Mouse (Mus musculus): ENCODE measurements around the gene Fgf9. TPM values are rescaled to one million over a fixed set of nuclear protein-coding genes. Genes with fewer than 3 reads are reported as not detected.

The Fgf9 gene
- polyA plus RNA-seq, 1 experiment from 2014 or later = 13.3 TPM

DNA sequence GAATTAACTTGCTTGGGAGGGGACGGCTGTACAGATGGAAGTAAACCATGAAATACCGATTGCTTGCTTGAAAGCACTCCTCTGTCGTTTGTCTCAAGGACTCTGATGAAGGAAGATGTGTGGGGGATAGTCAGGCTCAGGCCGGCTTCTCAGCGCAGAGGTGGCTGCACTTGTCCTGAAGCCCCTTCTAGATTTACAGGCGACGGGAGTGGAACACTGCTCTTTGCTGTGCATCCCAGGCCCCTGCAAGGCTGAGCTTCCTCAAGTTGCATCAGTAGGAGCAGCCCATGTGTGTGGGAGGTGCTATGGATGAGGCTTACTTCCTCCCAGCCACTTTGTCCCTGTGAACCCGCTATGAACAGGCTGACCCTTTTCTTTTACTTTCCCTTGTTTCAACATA, 33.9 kb downstream of the Fgf9 start:
- no peak for ATAC-seq (ENCODE audit: insufficient number of reproducible peaks, insufficient read depth, low FRiP score, low read depth)
- H3K9ac ChIP-seq (replicated peaks; ENCODE audit: low read depth, low read length) = no peak overlapping the region
- no peak overlapping the region for H3K4me3 ChIP-seq (ENCODE audit: low read depth, low read length)
- H3K36me3 ChIP-seq (ENCODE audit: control insufficient read depth, insufficient read depth, low read length) = no peaks in the 10 kb centered on the region
- no peak overlapping the region for H3K4me2 ChIP-seq (replicated peaks; ENCODE audit: low read depth, low read length)
- no peaks in the 10 kb centered on the region for H3K9me3 ChIP-seq (ENCODE audit: control insufficient read depth, low read depth, low read length)
- no peaks in the 10 kb centered on the region for H3K27me3 ChIP-seq (ENCODE audit: control insufficient read depth, insufficient read depth, low read length)
- 57% methylated on average over 8 of the region's 8 CpGs for WGBS
- H3K4me1 ChIP-seq (ENCODE audit: control insufficient read depth, insufficient read depth, low read length) = no peaks in the 10 kb centered on the region
- no peak overlapping the region for H3K27ac ChIP-seq (ENCODE audit: low read length)

DNA sequence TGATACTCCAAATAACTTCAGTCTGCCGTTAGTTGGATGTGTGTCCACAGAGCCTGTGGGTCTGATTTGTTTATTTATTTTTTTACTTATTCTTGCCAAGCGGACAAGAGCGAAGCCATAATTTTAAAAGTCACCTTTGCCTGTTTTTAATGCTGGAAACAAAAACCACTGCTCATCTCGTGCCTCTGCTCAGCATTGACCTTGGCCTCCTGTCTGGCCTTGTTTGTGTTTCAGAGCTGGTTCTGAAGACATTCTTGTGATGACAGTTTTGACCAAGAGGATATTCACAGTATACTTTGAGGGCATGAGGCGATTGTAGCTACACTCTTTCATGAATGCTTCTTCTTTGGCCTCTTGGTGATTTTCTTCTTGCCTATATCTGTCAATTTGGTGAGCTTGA, 35.2 kb downstream of the Fgf9 start:
- no peak for ATAC-seq (ENCODE audit: insufficient number of reproducible peaks, insufficient read depth, low FRiP score, low read depth)
- no peaks in the 10 kb centered on the region for H3K27me3 ChIP-seq (ENCODE audit: control insufficient read depth, insufficient read depth, low read length)
- H3K9me3 ChIP-seq (ENCODE audit: control insufficient read depth, low read depth, low read length) = no peaks in the 10 kb centered on the region
- H3K4me2 ChIP-seq (replicated peaks; ENCODE audit: low read depth, low read length) = no peak overlapping the region
- no peak overlapping the region for H3K9ac ChIP-seq (replicated peaks; ENCODE audit: low read depth, low read length)
- H3K36me3 ChIP-seq (ENCODE audit: control insufficient read depth, insufficient read depth, low read length) = no peaks in the 10 kb centered on the region
- H3K4me3 ChIP-seq (ENCODE audit: low read depth, low read length) = no peak overlapping the region
- H3K27ac ChIP-seq (ENCODE audit: low read length) = no peak overlapping the region
- 70% methylated on average over 5 of the region's 5 CpGs for WGBS
- H3K4me1 ChIP-seq (ENCODE audit: control insufficient read depth, insufficient read depth, low read length) = no peaks in the 10 kb centered on the region

DNA sequence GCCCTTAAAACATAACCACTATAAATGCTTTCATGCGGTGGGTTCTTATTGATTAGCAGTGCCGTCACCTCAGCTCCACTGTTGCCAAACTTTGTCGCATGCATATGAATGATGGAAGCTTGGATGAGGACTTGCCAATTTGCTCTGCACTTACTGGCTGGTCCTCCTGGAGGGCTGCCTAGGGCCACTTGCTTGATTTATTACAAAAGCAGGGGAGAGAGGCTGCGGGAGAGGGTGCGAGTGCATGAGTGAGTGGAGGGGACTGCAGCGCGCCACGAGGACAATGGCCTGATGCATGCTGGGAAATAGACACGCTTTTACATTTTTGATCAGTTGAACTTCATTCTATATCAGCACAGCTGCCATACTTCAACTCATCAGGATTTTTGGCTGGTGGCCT, 39.3 kb downstream of the Fgf9 start:
- no peaks in the 10 kb centered on the region for H3K36me3 ChIP-seq (ENCODE audit: control insufficient read depth, insufficient read depth, low read length)
- ATAC-seq (ENCODE audit: insufficient number of reproducible peaks, insufficient read depth, low FRiP score, low read depth) = no peak
- H3K4me2 ChIP-seq (replicated peaks; ENCODE audit: low read depth, low read length) = no peak overlapping the region
- H3K4me1 ChIP-seq (ENCODE audit: control insufficient read depth, insufficient read depth, low read length) = no peaks in the 10 kb centered on the region
- no peak overlapping the region for H3K27ac ChIP-seq (ENCODE audit: low read length)
- no peaks in the 10 kb centered on the region for H3K9me3 ChIP-seq (ENCODE audit: control insufficient read depth, low read depth, low read length)
- WGBS = 85% methylated on average over 9 of the region's 9 CpGs
- no peak overlapping the region for H3K4me3 ChIP-seq (ENCODE audit: low read depth, low read length)
- H3K9ac ChIP-seq (replicated peaks; ENCODE audit: low read depth, low read length) = no peak overlapping the region
- no peaks in the 10 kb centered on the region for H3K27me3 ChIP-seq (ENCODE audit: control insufficient read depth, insufficient read depth, low read length)

DNA sequence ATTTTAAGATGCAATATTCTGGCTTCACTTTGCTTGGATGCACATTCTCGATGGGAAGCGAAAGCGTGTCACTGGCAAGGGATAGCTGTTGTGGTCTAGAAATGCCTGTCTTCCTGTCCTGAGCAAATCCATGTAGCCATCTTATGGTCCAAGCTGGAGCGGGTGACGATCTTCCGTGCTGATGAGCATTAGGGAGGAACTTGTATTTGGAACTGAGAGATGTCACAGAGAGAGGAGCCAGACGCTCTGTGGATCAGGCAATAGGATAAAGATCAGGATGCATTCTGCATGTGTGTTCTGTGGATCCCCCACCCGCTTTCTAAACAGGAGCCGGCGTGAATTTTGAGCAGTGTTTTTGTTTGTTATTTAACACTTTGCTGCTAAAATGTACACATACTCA, 41.2 kb downstream of the Fgf9 start:
- no peak overlapping the region for H3K4me2 ChIP-seq (replicated peaks; ENCODE audit: low read depth, low read length)
- H3K9ac ChIP-seq (replicated peaks; ENCODE audit: low read depth, low read length) = no peak overlapping the region
- no peak for ATAC-seq (ENCODE audit: insufficient number of reproducible peaks, insufficient read depth, low FRiP score, low read depth)
- H3K9me3 ChIP-seq (ENCODE audit: control insufficient read depth, low read depth, low read length) = no peaks in the 10 kb centered on the region
- H3K4me3 ChIP-seq (ENCODE audit: low read depth, low read length) = no peak overlapping the region
- H3K27me3 ChIP-seq (ENCODE audit: control insufficient read depth, insufficient read depth, low read length) = no peaks in the 10 kb centered on the region
- H3K27ac ChIP-seq (ENCODE audit: low read length) = no peak overlapping the region
- 88% methylated on average over 10 of the region's 10 CpGs for WGBS
- no peaks in the 10 kb centered on the region for H3K36me3 ChIP-seq (ENCODE audit: control insufficient read depth, insufficient read depth, low read length)
- H3K4me1 ChIP-seq (ENCODE audit: control insufficient read depth, insufficient read depth, low read length) = no peaks in the 10 kb centered on the region

DNA sequence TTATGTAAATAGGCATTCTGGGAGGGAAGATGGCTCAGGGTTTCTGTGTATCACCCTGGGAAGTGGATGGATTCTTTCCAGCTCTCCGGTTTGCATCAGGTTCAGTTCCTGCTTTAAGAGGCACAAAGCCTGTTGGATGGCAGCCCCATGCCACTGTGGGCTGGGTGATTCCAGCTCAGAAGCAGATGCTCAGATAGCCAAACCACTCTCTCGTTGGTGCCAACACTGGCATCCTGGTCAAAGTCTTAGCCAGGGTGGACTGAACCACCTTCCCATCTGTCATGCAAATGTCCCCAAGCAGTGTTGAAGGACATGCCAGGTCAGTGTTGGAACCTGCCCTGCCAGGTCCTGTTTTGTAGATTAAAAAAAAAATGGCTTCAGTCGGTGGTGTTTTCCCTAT, 42.0 kb downstream of the Fgf9 start:
- H3K9me3 ChIP-seq (ENCODE audit: control insufficient read depth, low read depth, low read length) = no peaks in the 10 kb centered on the region
- 71% methylated on average over 3 of the region's 3 CpGs for WGBS
- no peaks in the 10 kb centered on the region for H3K36me3 ChIP-seq (ENCODE audit: control insufficient read depth, insufficient read depth, low read length)
- H3K4me2 ChIP-seq (replicated peaks; ENCODE audit: low read depth, low read length) = no peak overlapping the region
- no peak overlapping the region for H3K9ac ChIP-seq (replicated peaks; ENCODE audit: low read depth, low read length)
- no peak overlapping the region for H3K4me3 ChIP-seq (ENCODE audit: low read depth, low read length)
- no peak overlapping the region for H3K27ac ChIP-seq (ENCODE audit: low read length)
- H3K4me1 ChIP-seq (ENCODE audit: control insufficient read depth, insufficient read depth, low read length) = no peaks in the 10 kb centered on the region
- no peaks in the 10 kb centered on the region for H3K27me3 ChIP-seq (ENCODE audit: control insufficient read depth, insufficient read depth, low read length)
- no peak for ATAC-seq (ENCODE audit: insufficient number of reproducible peaks, insufficient read depth, low FRiP score, low read depth)

DNA sequence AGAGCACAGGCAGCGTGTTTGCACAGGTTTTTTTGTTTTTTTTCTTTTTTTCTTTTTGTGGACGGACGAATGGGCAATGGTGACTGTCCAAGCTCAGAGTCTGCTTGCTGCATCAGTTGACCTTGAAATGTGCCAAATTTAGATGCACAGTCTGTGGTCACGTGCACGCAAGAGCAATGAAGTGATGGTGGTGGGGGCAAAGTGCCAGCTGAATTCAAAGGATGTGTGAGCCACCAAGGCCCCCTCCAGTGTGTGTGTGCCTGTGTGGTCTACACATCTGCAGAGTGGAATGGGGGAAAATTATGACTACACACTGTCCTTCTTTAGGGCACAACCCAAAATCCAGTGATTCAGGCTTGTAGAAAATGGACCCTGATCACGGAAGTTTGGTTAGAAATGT, 42.8 kb downstream of the Fgf9 start:
- Histone ChIP-seq H3K9me3 (ENCODE audit: control insufficient read depth, low read depth, low read length) (no peaks in the 10 kb centered on the region), H3K4me2 (replicated peaks; ENCODE audit: low read depth, low read length) (no peak overlapping the region), H3K4me3 (ENCODE audit: low read depth, low read length) (no peak overlapping the region), H3K36me3 (ENCODE audit: control insufficient read depth, insufficient read depth, low read length) (no peaks in the 10 kb centered on the region), H3K9ac (replicated peaks; ENCODE audit: low read depth, low read length) (no peak overlapping the region), H3K27ac (ENCODE audit: low read length) (no peak overlapping the region), H3K4me1 (ENCODE audit: control insufficient read depth, insufficient read depth, low read length) (no peaks in the 10 kb centered on the region), H3K27me3 (ENCODE audit: control insufficient read depth, insufficient read depth, low read length) (no peaks in the 10 kb centered on the region)
- 42% methylated on average over 6 of the region's 6 CpGs for WGBS
- ATAC-seq (ENCODE audit: insufficient number of reproducible peaks, insufficient read depth, low FRiP score, low read depth) = no peak

DNA sequence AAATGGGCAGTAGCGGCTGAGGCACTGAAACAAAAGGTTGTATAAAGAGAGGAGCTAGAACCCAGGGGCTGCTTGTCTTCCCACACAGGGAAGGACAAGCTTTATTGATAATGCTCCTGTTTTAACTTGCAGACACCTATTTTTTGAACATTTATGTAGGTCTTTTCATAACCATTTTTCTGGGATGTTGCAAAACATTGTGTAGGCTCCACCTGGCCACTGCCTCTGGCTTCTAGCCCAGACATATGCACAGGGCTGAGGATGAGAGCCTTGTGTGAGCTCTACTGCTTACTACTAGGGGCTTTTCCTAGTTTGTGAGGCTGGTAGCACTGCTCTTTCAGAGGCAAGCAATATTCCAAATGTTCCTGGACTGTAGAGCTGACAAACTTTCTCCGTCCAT, 43.8 kb downstream of the Fgf9 start:
- no peaks in the 10 kb centered on the region for H3K4me1 ChIP-seq (ENCODE audit: control insufficient read depth, insufficient read depth, low read length)
- 73% methylated on average over 2 of the region's 2 CpGs for WGBS

DNA sequence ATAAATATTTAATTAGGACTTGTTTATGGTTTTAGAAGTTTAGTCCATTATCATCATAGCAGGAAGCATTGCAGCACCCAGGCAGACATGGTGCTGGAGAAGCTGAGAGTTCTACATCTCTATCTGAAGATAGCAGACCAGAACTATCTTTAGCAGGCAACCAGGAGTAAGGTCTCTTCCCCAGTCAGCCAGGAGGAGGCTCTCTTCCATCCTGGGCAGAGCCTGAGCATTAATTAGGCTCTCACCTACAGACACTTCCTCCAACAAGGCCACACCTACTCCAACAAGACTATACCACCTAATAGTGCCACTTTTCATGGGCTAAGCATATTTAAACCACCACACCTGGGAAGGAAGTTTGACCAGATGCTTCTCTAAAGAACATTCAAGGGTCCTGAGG, 54.3 kb downstream of the Fgf9 start:
- Histone ChIP-seq H3K9me3 (ENCODE audit: control insufficient read depth, low read depth, low read length) (no peaks in the 10 kb centered on the region), H3K27me3 (ENCODE audit: control insufficient read depth, insufficient read depth, low read length) (no peaks in the 10 kb centered on the region), H3K36me3 (ENCODE audit: control insufficient read depth, insufficient read depth, low read length) (no peaks in the 10 kb centered on the region), H3K4me2 (replicated peaks; ENCODE audit: low read depth, low read length) (no peak overlapping the region), H3K9ac (replicated peaks; ENCODE audit: low read depth, low read length) (no peak overlapping the region), H3K4me1 (ENCODE audit: control insufficient read depth, insufficient read depth, low read length) (no peaks in the 10 kb centered on the region), H3K4me3 (ENCODE audit: low read depth, low read length) (no peak overlapping the region), H3K27ac (ENCODE audit: low read length) (no peak overlapping the region)
- no peak for ATAC-seq (ENCODE audit: insufficient number of reproducible peaks, insufficient read depth, low FRiP score, low read depth)

More for the DNA sequence above, 43.8 kb downstream of the Fgf9 start:
- H3K27me3 ChIP-seq (ENCODE audit: control insufficient read depth, insufficient read depth, low read length) = no peaks in the 10 kb centered on the region
- H3K9me3 ChIP-seq (ENCODE audit: control insufficient read depth, low read depth, low read length) = no peaks in the 10 kb centered on the region
- H3K9ac ChIP-seq (replicated peaks; ENCODE audit: low read depth, low read length) = no peak overlapping the region
- no peak overlapping the region for H3K4me2 ChIP-seq (replicated peaks; ENCODE audit: low read depth, low read length)
- no peak for ATAC-seq (ENCODE audit: insufficient number of reproducible peaks, insufficient read depth, low FRiP score, low read depth)
- H3K27ac ChIP-seq (ENCODE audit: low read length) = no peak overlapping the region
- H3K4me3 ChIP-seq (ENCODE audit: low read depth, low read length) = no peak overlapping the region
- H3K36me3 ChIP-seq (ENCODE audit: control insufficient read depth, insufficient read depth, low read length) = no peaks in the 10 kb centered on the region

DNA sequence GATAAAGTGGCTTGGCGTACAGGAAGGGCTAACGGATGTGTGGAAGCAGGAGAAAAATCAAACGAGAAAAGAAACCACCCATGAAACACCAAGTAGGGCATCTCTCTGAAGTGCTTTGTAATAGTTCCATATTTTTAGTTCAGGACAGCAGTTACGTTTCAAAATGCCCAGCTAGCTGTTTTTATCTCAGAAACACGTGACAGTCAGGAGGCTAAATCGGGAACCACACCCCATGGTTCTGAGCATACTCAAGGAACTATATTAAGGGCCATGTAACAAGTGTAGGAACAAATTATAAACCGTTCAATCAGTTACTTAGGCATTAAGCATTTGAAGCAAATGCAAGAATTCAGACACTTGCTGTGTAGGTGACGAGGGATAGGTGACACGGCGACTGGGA, 56.2 kb downstream of the Fgf9 start:
- Histone ChIP-seq H3K9me3 (ENCODE audit: control insufficient read depth, low read depth, low read length) (no peaks in the 10 kb centered on the region), H3K36me3 (ENCODE audit: control insufficient read depth, insufficient read depth, low read length) (no peaks in the 10 kb centered on the region), H3K27me3 (ENCODE audit: control insufficient read depth, insufficient read depth, low read length) (no peaks in the 10 kb centered on the region), H3K4me1 (ENCODE audit: control insufficient read depth, insufficient read depth, low read length) (no peaks in the 10 kb centered on the region), H3K9ac (replicated peaks; ENCODE audit: low read depth, low read length) (no peak overlapping the region), H3K4me2 (replicated peaks; ENCODE audit: low read depth, low read length) (no peak overlapping the region), H3K4me3 (ENCODE audit: low read depth, low read length) (no peak overlapping the region), H3K27ac (ENCODE audit: low read length) (no peak overlapping the region)
- ATAC-seq (ENCODE audit: insufficient number of reproducible peaks, insufficient read depth, low FRiP score, low read depth) = no peak
- 86% methylated on average over 10 of the region's 10 CpGs for WGBS

Measured in stomach, embryonic 14.5 days (tissue).